14 mouse cellular contexts compared by ENCODE assay signal in the genomic region with DNA sequence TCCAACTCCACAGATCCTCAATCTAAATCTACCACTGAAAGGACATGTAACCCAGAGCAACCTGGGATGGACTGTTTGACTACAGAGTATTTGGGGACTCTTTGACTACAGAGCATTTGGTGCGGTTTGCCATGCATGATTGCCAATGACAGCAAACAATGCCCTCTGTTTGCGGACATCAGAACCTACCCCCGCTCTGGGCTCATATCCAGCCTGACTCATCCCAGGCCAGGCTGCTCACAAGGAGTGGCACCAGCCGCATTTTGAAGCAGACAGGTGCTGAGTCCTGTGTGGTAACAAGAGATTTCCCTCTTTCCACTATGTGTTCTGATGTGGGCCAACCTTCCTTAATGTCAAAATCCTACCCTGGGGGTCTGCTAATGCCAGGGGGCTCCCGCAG.
A peak's percentile ranks its signal among the peaks of the same experiment; 100 is the strongest.
DNase-seq lines count a peak whose midpoint lies in the region; ATAC-seq and TF ChIP-seq lines count a peak whose summit lies in the region.
"Had no signal": no experiment of that assay in that cellular context is flagged by ENCODE, and none has a peak within 500 bp of the region (broad histone marks: within the 10 kb centered on the region; RNA-seq: fewer than 3 reads in every experiment).

No protein-coding gene starts in this region.

- 58% methylated on average over 5 of the region's 5 CpGs for WGBS in forebrain, postnatal 0 days
- WGBS in intestine, postnatal 0 days = 77% methylated on average over 5 of the region's 5 CpGs

- no peak for TF ChIP-seq CTCF in layer of hippocampus, adult 2 months (conservative IDR thresholded peaks at IDR 0.05)
- no peak for TF ChIP-seq CTCF in forebrain, postnatal 0 days (IDR thresholded peaks at IDR 0.05; ENCODE audit: low read depth)
- no peak for TF ChIP-seq CTCF in intestine, postnatal 0 days (IDR thresholded peaks at IDR 0.05; ENCODE audit: low read depth)

- peak overlapping the region; percentile 67 for H3K27ac ChIP-seq in layer of hippocampus, adult 2 months
- H3K27ac ChIP-seq in forebrain, postnatal 0 days (ENCODE audit: low read depth, low read length) = no peak overlapping the region
- H3K27ac ChIP-seq in intestine, postnatal 0 days (ENCODE audit: low read depth, low read length) = no peak overlapping the region
- H3K27ac ChIP-seq: embryonic facial prominence, embryonic 13.5 days; limb, embryonic 15.5 days; midbrain, embryonic 10.5 days; neural tube, embryonic 13.5 days had no signal

- H3K4me2 ChIP-seq in forebrain, postnatal 0 days (ENCODE audit: low read depth) = no peak overlapping the region
- no peak overlapping the region for H3K4me2 ChIP-seq in intestine, postnatal 0 days (replicated peaks; ENCODE audit: low read depth)
- H3K4me2 ChIP-seq: embryonic facial prominence, embryonic 13.5 days; limb, embryonic 15.5 days; neural tube, embryonic 13.5 days had no signal

- H3K9ac ChIP-seq in forebrain, postnatal 0 days = no peak overlapping the region
- no peak overlapping the region for H3K9ac ChIP-seq in intestine, postnatal 0 days (ENCODE audit: low read depth, low read length)
- H3K9ac ChIP-seq: limb, embryonic 15.5 days; neural tube, embryonic 13.5 days had no signal

- no peaks in the 10 kb centered on the region for H3K36me3 ChIP-seq in forebrain, postnatal 0 days (ENCODE audit: insufficient read depth)
- H3K36me3 ChIP-seq in intestine, postnatal 0 days (ENCODE audit: control insufficient read depth, insufficient read depth) = no peaks in the 10 kb centered on the region
- H3K36me3 ChIP-seq: embryonic facial prominence, embryonic 13.5 days; limb, embryonic 15.5 days; midbrain, embryonic 10.5 days; neural tube, embryonic 13.5 days had no signal

- no peaks in the 10 kb centered on the region for H3K4me1 ChIP-seq in forebrain, postnatal 0 days (ENCODE audit: insufficient read depth)
- no peaks in the 10 kb centered on the region for H3K4me1 ChIP-seq in intestine, postnatal 0 days (replicated peaks; ENCODE audit: control insufficient read depth, insufficient read depth, low read length)
- H3K4me1 ChIP-seq: limb, embryonic 15.5 days had no signal

- no peak overlapping the region for H3K4me3 ChIP-seq in layer of hippocampus, adult 2 months
- H3K4me3 ChIP-seq in forebrain, postnatal 0 days (ENCODE audit: low read depth, low read length) = no peak overlapping the region
- H3K4me3 ChIP-seq in intestine, postnatal 0 days (ENCODE audit: low read depth, low read length) = no peak overlapping the region
- H3K4me3 ChIP-seq: embryonic facial prominence, embryonic 13.5 days; limb, embryonic 15.5 days; midbrain, embryonic 10.5 days; neural tube, embryonic 13.5 days had no signal

- H3K9me3 ChIP-seq in forebrain, postnatal 0 days (ENCODE audit: low read length) = no peaks in the 10 kb centered on the region
- no peaks in the 10 kb centered on the region for H3K9me3 ChIP-seq in intestine, postnatal 0 days (ENCODE audit: control insufficient read depth)
- H3K9me3 ChIP-seq: embryonic facial prominence, embryonic 13.5 days; limb, embryonic 15.5 days; midbrain, embryonic 10.5 days; neural tube, embryonic 13.5 days had no signal

- no peaks in the 10 kb centered on the region for H3K27me3 ChIP-seq in forebrain, postnatal 0 days (ENCODE audit: insufficient read depth, low read length)
- no peaks in the 10 kb centered on the region for H3K27me3 ChIP-seq in intestine, postnatal 0 days (replicated peaks; ENCODE audit: control insufficient read depth, insufficient read depth, low read length)
- H3K27me3 ChIP-seq: embryonic facial prominence, embryonic 13.5 days; neural tube, embryonic 13.5 days had no signal

- ATAC-seq in forebrain, postnatal 0 days = no peak
- ATAC-seq in intestine, postnatal 0 days = no peak
- ATAC-seq: forebrain, embryonic 16.5 days had no signal

- no peak for DNase-seq in layer of hippocampus, adult 2 months (ENCODE audit: low spot score in 2 of 2)
- no peak for DNase-seq in layer of hippocampus, postnatal 14 days (ENCODE audit: low spot score in 2 of 2)
- DNase-seq in MN1 (ENCODE audit: low spot score) = peak; percentile 61
- peak; percentile 84 to 90 for DNase-seq in cerebellum, adult 18-20 months
- DNase-seq in cerebellum, postnatal 36 days = peak; percentile 84
- DNase-seq in forebrain, postnatal 0 days = no peak
- DNase-seq: lung, adult 18-20 months; thymus, adult 18-20 months had no signal

Comparison
In these comparisons a context has a peak if more than half of its experiments do, and no peak if none do; other contexts are left out.
1. DNase-seq: peak in MN1 (single experiment), cerebellum, adult 18-20 months (2 of 2) and cerebellum, postnatal 36 days (2 of 2); none in layer of hippocampus, adult 2 months (0 of 2), layer of hippocampus, postnatal 14 days (0 of 2) and forebrain, postnatal 0 days (single experiment).